Mouse (Mus musculus): ENCODE measurements around the gene Reps2. TPM values are rescaled to one million over a fixed set of nuclear protein-coding genes. Genes with fewer than 3 reads are reported as not detected.

Reps2 gene
- polyA plus RNA-seq, 1 experiment: 24.6 TPM

GRCm38 (mm10) chrX:162462156-162462555 lies 181.3 kb downstream of the Reps2 start:
- no peak for TF ChIP-seq CTCF (IDR thresholded peaks at IDR 0.05; ENCODE audit: borderline replicate concordance, insufficient read depth, low read depth, low read length)
- TF ChIP-seq POLR2A (IDR thresholded peaks at IDR 0.05; ENCODE audit: borderline replicate concordance, insufficient read depth, low read length): no peak
- Histone ChIP-seq H3K27me3 (ENCODE audit: control insufficient read depth, insufficient read depth, low read length) (no peaks in the 10 kb centered on the region), H3K27ac (ENCODE audit: insufficient read depth, low read length) (no peak overlapping the region), H3K4me1 (ENCODE audit: control insufficient read depth, insufficient read depth, low read length) (no peaks in the 10 kb centered on the region), H3K4me3 (replicated peaks; ENCODE audit: insufficient read depth, low read depth, low read length) (no peak overlapping the region)
- WGBS: 31% methylated on average over 5 of the region's 5 CpGs
- no peak for DNase-seq

- no peak for DNase-seq
- Histone ChIP-seq H3K4me3 (replicated peaks; ENCODE audit: insufficient read depth, low read depth, low read length) (no peak overlapping the region), H3K27me3 (ENCODE audit: control insufficient read depth, insufficient read depth, low read length) (no peaks in the 10 kb centered on the region), H3K4me1 (ENCODE audit: control insufficient read depth, insufficient read depth, low read length) (no peaks in the 10 kb centered on the region), H3K27ac (ENCODE audit: insufficient read depth, low read length) (no peak overlapping the region)
- no peak for TF ChIP-seq POLR2A (IDR thresholded peaks at IDR 0.05; ENCODE audit: borderline replicate concordance, insufficient read depth, low read length)
- no peak for TF ChIP-seq CTCF (IDR thresholded peaks at IDR 0.05; ENCODE audit: borderline replicate concordance, insufficient read depth, low read depth, low read length)
- WGBS: 89% methylated on average over 1 of the region's 1 CpGs
These were observed 187.0 kb downstream of the Reps2 start for GRCm38 (mm10) chrX:162456445-162456844.

DNA sequence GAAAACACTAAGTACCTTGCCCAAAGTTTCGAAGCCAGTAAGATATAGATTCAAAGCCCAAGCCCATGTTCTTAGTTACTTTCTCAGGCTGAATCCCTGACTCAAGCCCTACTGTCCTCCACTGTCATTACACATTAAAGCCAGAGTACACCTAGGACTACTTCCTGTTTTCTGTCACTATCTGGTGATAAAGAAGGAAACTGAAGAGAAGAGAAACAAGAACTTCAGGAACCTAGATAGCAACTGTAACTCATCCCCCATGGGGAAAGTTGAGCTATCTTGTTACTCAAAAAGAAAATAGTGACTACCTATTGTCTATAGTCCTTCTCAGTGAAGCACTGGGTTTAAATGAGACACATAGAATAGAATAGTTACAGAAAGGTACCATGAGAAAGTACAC lies 188.1 kb downstream of the Reps2 start:
- no peaks in the 10 kb centered on the region for H3K27me3 ChIP-seq (ENCODE audit: control insufficient read depth, insufficient read depth, low read length)
- no peak overlapping the region for H3K27ac ChIP-seq (ENCODE audit: insufficient read depth, low read length)
- TF ChIP-seq CTCF (IDR thresholded peaks at IDR 0.05; ENCODE audit: borderline replicate concordance, insufficient read depth, low read depth, low read length) (no peak), POLR2A (IDR thresholded peaks at IDR 0.05; ENCODE audit: borderline replicate concordance, insufficient read depth, low read length) (no peak)
- DNase-seq: no peak
- no peak overlapping the region for H3K4me3 ChIP-seq (replicated peaks; ENCODE audit: insufficient read depth, low read depth, low read length)
- WGBS: 94% methylated on average over 1 of the region's 1 CpGs
- no peaks in the 10 kb centered on the region for H3K4me1 ChIP-seq (ENCODE audit: control insufficient read depth, insufficient read depth, low read length)

DNA sequence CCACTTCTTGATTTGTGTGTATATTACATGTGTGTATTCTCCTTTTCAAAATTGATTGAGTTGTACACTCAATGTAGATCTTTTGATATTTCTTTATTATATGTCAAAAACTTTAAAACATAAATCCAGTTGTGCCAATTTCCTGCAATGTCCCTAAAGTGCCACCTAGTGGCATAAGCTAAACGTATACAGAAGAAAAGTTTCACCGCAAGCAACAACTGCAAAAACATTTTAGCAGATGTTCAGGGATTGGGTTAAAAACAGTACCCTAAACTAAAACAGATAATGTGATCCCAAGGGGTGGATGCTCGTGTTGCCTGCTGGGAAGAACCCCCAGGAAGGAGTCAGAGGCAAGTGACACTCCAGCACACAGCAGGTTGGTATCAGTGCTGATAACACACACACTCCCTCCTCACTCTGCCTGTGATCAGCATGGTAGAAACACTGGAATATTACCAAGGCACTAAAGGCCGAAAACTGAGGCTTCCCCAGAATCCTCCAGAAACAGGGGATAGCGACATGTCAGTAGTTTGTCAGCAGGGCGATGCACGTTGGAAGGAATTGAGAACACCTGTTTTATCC lies 189.5 kb downstream of the Reps2 start:
- WGBS: 58% methylated on average over 7 of the region's 7 CpGs
- no peak for DNase-seq
- H3K4me3 ChIP-seq (replicated peaks; ENCODE audit: insufficient read depth, low read depth, low read length): no peak overlapping the region

GRCm38 (mm10) chrX:162452642-162453041 lies 190.8 kb downstream of the Reps2 start:
- no peaks in the 10 kb centered on the region for H3K4me1 ChIP-seq (ENCODE audit: control insufficient read depth, insufficient read depth, low read length)
- H3K27ac ChIP-seq (ENCODE audit: insufficient read depth, low read length): no peak overlapping the region
- H3K4me3 ChIP-seq (replicated peaks; ENCODE audit: insufficient read depth, low read depth, low read length): no peak overlapping the region
- no peak for DNase-seq
- no peak for TF ChIP-seq CTCF (IDR thresholded peaks at IDR 0.05; ENCODE audit: borderline replicate concordance, insufficient read depth, low read depth, low read length)
- TF ChIP-seq POLR2A (IDR thresholded peaks at IDR 0.05; ENCODE audit: borderline replicate concordance, insufficient read depth, low read length): no peak
- H3K27me3 ChIP-seq (ENCODE audit: control insufficient read depth, insufficient read depth, low read length): no peaks in the 10 kb centered on the region

More for the DNA sequence above, 189.5 kb downstream of the Reps2 start:
- H3K27ac ChIP-seq (ENCODE audit: insufficient read depth, low read length): no peak overlapping the region
- H3K27me3 ChIP-seq (ENCODE audit: control insufficient read depth, insufficient read depth, low read length): no peaks in the 10 kb centered on the region
- TF ChIP-seq POLR2A (IDR thresholded peaks at IDR 0.05; ENCODE audit: borderline replicate concordance, insufficient read depth, low read length) (no peak), CTCF (IDR thresholded peaks at IDR 0.05; ENCODE audit: borderline replicate concordance, insufficient read depth, low read depth, low read length) (no peak)
- H3K4me1 ChIP-seq (ENCODE audit: control insufficient read depth, insufficient read depth, low read length): no peaks in the 10 kb centered on the region

DNA sequence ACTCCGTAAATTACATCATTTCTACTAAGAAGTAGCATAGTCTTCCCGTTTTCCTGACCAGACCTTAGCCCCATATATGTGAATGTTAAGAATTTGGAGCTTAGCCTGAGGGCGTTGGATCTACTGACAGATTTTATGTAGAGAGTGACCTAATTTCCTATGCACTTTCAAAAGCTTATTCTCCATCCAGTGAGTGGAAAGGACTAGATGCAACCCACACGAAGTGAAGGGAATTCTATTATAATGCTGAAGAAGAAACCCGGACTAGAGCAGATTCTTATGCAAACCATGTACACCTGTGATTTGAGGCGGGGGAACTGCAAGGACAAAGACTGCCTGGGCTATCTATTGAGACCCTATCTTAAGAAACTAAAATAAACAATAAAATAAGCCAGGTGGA lies 195.5 kb downstream of the Reps2 start:
- TF ChIP-seq CTCF (IDR thresholded peaks at IDR 0.05; ENCODE audit: borderline replicate concordance, insufficient read depth, low read depth, low read length) (no peak), POLR2A (IDR thresholded peaks at IDR 0.05; ENCODE audit: borderline replicate concordance, insufficient read depth, low read length) (no peak)
- Histone ChIP-seq H3K4me3 (replicated peaks; ENCODE audit: insufficient read depth, low read depth, low read length) (no peak overlapping the region), H3K27me3 (ENCODE audit: control insufficient read depth, insufficient read depth, low read length) (no peaks in the 10 kb centered on the region), H3K27ac (ENCODE audit: insufficient read depth, low read length) (no peak overlapping the region), H3K4me1 (ENCODE audit: control insufficient read depth, insufficient read depth, low read length) (no peaks in the 10 kb centered on the region)
- no peak for DNase-seq
- 66% methylated on average over 6 of the region's 6 CpGs for WGBS

- WGBS: 95% methylated on average over 2 of the region's 2 CpGs
- TF ChIP-seq CTCF (IDR thresholded peaks at IDR 0.05; ENCODE audit: borderline replicate concordance, insufficient read depth, low read depth, low read length) (no peak), POLR2A (IDR thresholded peaks at IDR 0.05; ENCODE audit: borderline replicate concordance, insufficient read depth, low read length) (no peak)
- no peak for DNase-seq
- no peaks in the 10 kb centered on the region for H3K27me3 ChIP-seq (ENCODE audit: control insufficient read depth, insufficient read depth, low read length)
- H3K27ac ChIP-seq (ENCODE audit: insufficient read depth, low read length): no peak overlapping the region
- H3K4me1 ChIP-seq (ENCODE audit: control insufficient read depth, insufficient read depth, low read length): no peaks in the 10 kb centered on the region
- H3K4me3 ChIP-seq (replicated peaks; ENCODE audit: insufficient read depth, low read depth, low read length): no peak overlapping the region
These were observed 196.7 kb downstream of the Reps2 start for GRCm38 (mm10) chrX:162446678-162447318.

- Histone ChIP-seq H3K27me3 (ENCODE audit: control insufficient read depth, insufficient read depth, low read length) (no peaks in the 10 kb centered on the region), H3K4me1 (ENCODE audit: control insufficient read depth, insufficient read depth, low read length) (no peaks in the 10 kb centered on the region), H3K27ac (ENCODE audit: insufficient read depth, low read length) (no peak overlapping the region), H3K4me3 (replicated peaks; ENCODE audit: insufficient read depth, low read depth, low read length) (no peak overlapping the region)
- TF ChIP-seq POLR2A (IDR thresholded peaks at IDR 0.05; ENCODE audit: borderline replicate concordance, insufficient read depth, low read length) (no peak), CTCF (IDR thresholded peaks at IDR 0.05; ENCODE audit: borderline replicate concordance, insufficient read depth, low read depth, low read length) (no peak)
- DNase-seq: no peak
- 60% methylated on average over 1 of the region's 1 CpGs for WGBS
These were observed 200.1 kb downstream of the Reps2 start for GRCm38 (mm10) chrX:162443387-162443786.
